ENCODE assay signal across 9 mouse cellular contexts in the genomic region with DNA sequence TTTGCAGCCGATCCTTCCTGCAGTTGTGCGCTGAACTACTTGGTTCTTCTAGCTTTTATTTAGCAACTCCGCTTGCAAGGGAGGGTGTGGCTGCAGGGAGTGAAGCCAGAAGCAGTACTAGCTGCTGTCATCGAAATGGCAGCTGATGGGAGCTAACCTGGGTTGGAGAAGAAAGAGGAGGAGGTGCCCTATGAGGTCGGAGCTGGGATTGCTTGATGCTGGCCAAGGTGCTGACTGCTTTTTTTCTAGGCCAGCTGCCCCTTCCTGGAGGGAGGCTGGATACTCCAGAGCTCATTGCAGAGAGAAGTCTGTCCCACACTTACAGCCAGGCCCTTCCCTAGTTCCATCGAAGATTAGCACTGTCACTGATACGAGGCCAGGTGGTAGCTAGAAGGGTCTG. TPM values are rescaled to one million over a fixed set of nuclear protein-coding genes. Genes with fewer than 3 reads are reported as not detected.
DNase-seq lines count a peak whose midpoint lies in the region; ATAC-seq and TF ChIP-seq lines count a peak whose summit lies in the region.
"Had no signal": no experiment of that assay in that cellular context is flagged by ENCODE, and none has a peak within 500 bp of the region (broad histone marks: within the 10 kb centered on the region; RNA-seq: fewer than 3 reads in every experiment).

No protein-coding gene starts in this region.

- WGBS in heart, postnatal 0 days: 36% methylated on average over 7 of the region's 7 CpGs
- 31% methylated on average over 7 of the region's 7 CpGs for WGBS in heart, adult 2 months
- 65% methylated on average over 7 of the region's 7 CpGs for WGBS in hindbrain, embryonic 16.5 days
- 65% methylated on average over 7 of the region's 7 CpGs for WGBS in midbrain, postnatal 0 days

- H3K27me3 ChIP-seq in heart, postnatal 0 days (ENCODE audit: control insufficient read depth, insufficient read depth, low read length): no peaks in the 10 kb centered on the region
- H3K27me3 ChIP-seq in heart, adult 2 months (ENCODE audit: control insufficient read depth, insufficient read depth, low read length): no peaks in the 10 kb centered on the region
- peaks cover 2% of the 10 kb centered on the region; the same call in 1 of the 2 replicates for H3K27me3 ChIP-seq in hindbrain, embryonic 16.5 days (replicated peaks; ENCODE audit: control insufficient read depth, insufficient read depth, low read length)
- no peaks in the 10 kb centered on the region for H3K27me3 ChIP-seq in midbrain, postnatal 0 days (ENCODE audit: insufficient read depth, low read length)

- no peak for ATAC-seq in heart, postnatal 0 days (ENCODE audit: insufficient read depth, low read depth)
- ATAC-seq in hindbrain, embryonic 16.5 days: no peak
- no peak for ATAC-seq in midbrain, postnatal 0 days (ENCODE audit: low FRiP score)

- peaks cover 41% of the 10 kb centered on the region for H3K4me1 ChIP-seq in heart, postnatal 0 days (ENCODE audit: control insufficient read depth, insufficient read depth)
- peaks cover 10% of the 10 kb centered on the region for H3K4me1 ChIP-seq in heart, adult 2 months (ENCODE audit: control insufficient read depth, insufficient read depth, low read length)
- H3K4me1 ChIP-seq in hindbrain, embryonic 16.5 days (ENCODE audit: control insufficient read depth, insufficient read depth, low read depth, low read length): peaks cover 19% of the 10 kb centered on the region
- H3K4me1 ChIP-seq in midbrain, postnatal 0 days (ENCODE audit: insufficient read depth, low read length): peaks cover 12% of the 10 kb centered on the region; the same call in 1 of the 2 replicates

- peak overlapping the region; percentile 81 for H3K4me3 ChIP-seq in heart, postnatal 0 days (ENCODE audit: low read depth, low read length)
- no peak overlapping the region for H3K4me3 ChIP-seq in heart, adult 2 months
- peak overlapping the region; percentile 60 for H3K4me3 ChIP-seq in hindbrain, embryonic 16.5 days (ENCODE audit: low read length)
- peak overlapping the region; percentile 82 for H3K4me3 ChIP-seq in midbrain, postnatal 0 days (ENCODE audit: low read depth, low read length)

- H3K9me3 ChIP-seq in heart, postnatal 0 days (replicated peaks; ENCODE audit: control insufficient read depth, low read length): no peaks in the 10 kb centered on the region
- H3K9me3 ChIP-seq in hindbrain, embryonic 16.5 days (ENCODE audit: control insufficient read depth, low read length): no peaks in the 10 kb centered on the region
- no peaks in the 10 kb centered on the region for H3K9me3 ChIP-seq in midbrain, postnatal 0 days (ENCODE audit: low read length)

- no peak for TF ChIP-seq POLR2A in heart, adult 2 months (IDR thresholded peaks at IDR 0.05; ENCODE audit: insufficient read depth, low read depth, low read length)

- no peak overlapping the region for H3K27ac ChIP-seq in heart, postnatal 0 days (ENCODE audit: low read depth)
- no peak overlapping the region for H3K27ac ChIP-seq in heart, adult 2 months
- H3K27ac ChIP-seq in hindbrain, embryonic 16.5 days (ENCODE audit: low read depth, low read length): no peak overlapping the region
- H3K27ac ChIP-seq in midbrain, postnatal 0 days (ENCODE audit: low read depth, low read length): no peak overlapping the region

- no peaks in the 10 kb centered on the region for H3K36me3 ChIP-seq in heart, postnatal 0 days (replicated peaks; ENCODE audit: control insufficient read depth, insufficient read depth, low read length)
- H3K36me3 ChIP-seq in heart, adult 2 months (ENCODE audit: control insufficient read depth, insufficient read depth, low read length): peaks cover 4% of the 10 kb centered on the region; the same call in 1 of the 2 replicates
- H3K36me3 ChIP-seq in hindbrain, embryonic 16.5 days (ENCODE audit: control insufficient read depth, insufficient read depth, low read length): no peaks in the 10 kb centered on the region
- H3K36me3 ChIP-seq in midbrain, postnatal 0 days (ENCODE audit: insufficient read depth, low read length): peaks cover 12% of the 10 kb centered on the region

- DNase-seq in heart, postnatal 0 days (ENCODE audit: low spot score): no peak
- DNase-seq in heart, adult 2 months: no peak
- peak; percentile 63 for DNase-seq in ZHBTc4 (ENCODE audit: low read depth, low spot score)
- DNase-seq in midbrain, postnatal 0 days (ENCODE audit: low spot score): no peak
- DNase-seq in frontal cortex, postnatal 10 days (ENCODE audit: low spot score in 2 of 2): no peak
- no peak for DNase-seq in gastrocnemius, postnatal 14 days
- DNase-seq in layer of hippocampus, postnatal 25 days (ENCODE audit: extremely low spot score in 1 of 2, low spot score in 1 of 2): no peak
- DNase-seq: kidney, postnatal 25 days had no signal

- no peak for TF ChIP-seq EP300 in heart, postnatal 0 days (IDR thresholded peaks at IDR 0.05; ENCODE audit: low read depth)
- no peak for TF ChIP-seq EP300 in heart, adult 2 months (IDR thresholded peaks at IDR 0.05; ENCODE audit: insufficient read depth, low read depth, low read length)

- no peaks in the 10 kb centered on the region for H3K79me2 ChIP-seq in heart, adult 2 months (replicated peaks; ENCODE audit: control insufficient read depth, insufficient read depth, low read length)

- TF ChIP-seq CTCF in heart, postnatal 0 days (IDR thresholded peaks at IDR 0.05; ENCODE audit: low read depth): no peak
- no peak for TF ChIP-seq CTCF in heart, adult 2 months (IDR thresholded peaks at IDR 0.05)
- TF ChIP-seq CTCF in midbrain, postnatal 0 days (IDR thresholded peaks at IDR 0.05): no peak

- peak overlapping the region; percentile 92 for H3K4me2 ChIP-seq in heart, postnatal 0 days (ENCODE audit: low read depth, low read length)
- H3K4me2 ChIP-seq in hindbrain, embryonic 16.5 days (ENCODE audit: low read length): peak overlapping the region; percentile 97
- H3K4me2 ChIP-seq in midbrain, postnatal 0 days (ENCODE audit: low read depth, low read length, poor library complexity, severe bottlenecking): peak overlapping the region; percentile 94

- H3K9ac ChIP-seq in heart, postnatal 0 days (replicated peaks; ENCODE audit: low read depth, low read length): no peak overlapping the region
- no peak overlapping the region for H3K9ac ChIP-seq in heart, adult 2 months (ENCODE audit: low read depth, low read length)
- H3K9ac ChIP-seq in hindbrain, embryonic 16.5 days (ENCODE audit: low read depth, low read length): peak overlapping the region; percentile 80; the same call in 1 of the 2 replicates
- H3K9ac ChIP-seq in midbrain, postnatal 0 days (replicated peaks; ENCODE audit: low read length, poor library complexity, severe bottlenecking): peak overlapping the region; percentile 76; the same call in 1 of the 2 replicates

- intact Hi-C loops in heart, adult 2 months (cut with DNase I): loop anchor here (2.0 kb wide), 1 partner anchor 34 kb away; a partner anchor contains a TSS
- intact Hi-C loops in gastrocnemius, postnatal 14 days (cut with DNase I; ENCODE audit: low total_unique reads): no loop called here

RNA-seq across cellular contexts. Expression of a gene that starts 1.1 kb away (rescaled TPM):
- total RNA-seq in heart, postnatal 0 days (2014; rRNA removed; ENCODE audit: low replicate concordance): 23.5 and 24.9 TPM in 2 replicates
- polyA plus RNA-seq in heart, postnatal 0 days (2015; fragmentation: Nextera tagmentation; extraction: Ambion mirVana): 4.1 and 6.1 TPM in 2 replicates
- 1 to 10 TPM; 4.5 to 5.4 TPM for total RNA-seq in heart, adult 2 months (2021)
- polyA plus RNA-seq in heart, adult 2 months (2012; rRNA removed): 7.6 and 11.8 TPM in 2 replicates
- polyA plus RNA-seq in hindbrain, embryonic 16.5 days (2015; fragmentation: Nextera tagmentation; extraction: Ambion mirVana): 8.8 and 11.1 TPM in 2 replicates
- 23.2 and 27.5 TPM in 2 replicates for total RNA-seq in midbrain, postnatal 0 days (2014; rRNA removed)
- 8.4 and 8.7 TPM in 2 replicates for polyA plus RNA-seq in midbrain, postnatal 0 days (2015; fragmentation: Nextera tagmentation; extraction: Ambion mirVana)
- total RNA-seq in gastrocnemius, postnatal 14 days (2021): 1 to 10 TPM; 2.7 to 4.7 TPM
- total RNA-seq in layer of hippocampus, postnatal 25 days (2021): 10 to 100 TPM; 17.1 to 19.7 TPM

RNA-seq across cellular contexts. Expression of a gene that starts 6.9 kb away (rescaled TPM):
- total RNA-seq in heart, postnatal 0 days (2014; rRNA removed; ENCODE audit: low replicate concordance): 735 and 758 TPM in 2 replicates
- polyA plus RNA-seq in heart, postnatal 0 days (2015; fragmentation: Nextera tagmentation; extraction: Ambion mirVana): 334 and 359 TPM in 2 replicates
- 10 to 100 TPM; 65.3 to 81.4 TPM for total RNA-seq in heart, adult 2 months (2021)
- polyA plus RNA-seq in heart, adult 2 months (2012; rRNA removed): 115 and 120 TPM in 2 replicates
- 1,949 and 2,238 TPM in 2 replicates for polyA plus RNA-seq in hindbrain, embryonic 16.5 days (2015; fragmentation: Nextera tagmentation; extraction: Ambion mirVana)
- total RNA-seq in midbrain, postnatal 0 days (2014; rRNA removed): 1,673 and 2,112 TPM in 2 replicates
- polyA plus RNA-seq in midbrain, postnatal 0 days (2015; fragmentation: Nextera tagmentation; extraction: Ambion mirVana): 1,654 and 1,809 TPM in 2 replicates
- 10 to 100 TPM; 19.8 to 32.6 TPM for total RNA-seq in gastrocnemius, postnatal 14 days (2021)
- 1,000 to 10,000 TPM; 1,260 to 1,351 TPM for total RNA-seq in layer of hippocampus, postnatal 25 days (2021)

RNA-seq across cellular contexts. Expression of a gene that starts 34.1 kb away (rescaled TPM):
- 13.3 and 16.3 TPM in 2 replicates for total RNA-seq in heart, postnatal 0 days (2014; rRNA removed; ENCODE audit: low replicate concordance)
- 32.4 and 34.7 TPM in 2 replicates for polyA plus RNA-seq in heart, postnatal 0 days (2015; fragmentation: Nextera tagmentation; extraction: Ambion mirVana)
- 10 to 100 TPM; 18.8 to 22.8 TPM for total RNA-seq in heart, adult 2 months (2021)
- 9.8 and 15.9 TPM in 2 replicates for polyA plus RNA-seq in heart, adult 2 months (2012; rRNA removed)
- polyA plus RNA-seq in hindbrain, embryonic 16.5 days (2015; fragmentation: Nextera tagmentation; extraction: Ambion mirVana): 65.3 and 65.7 TPM in 2 replicates
- 28.7 and 43.5 TPM in 2 replicates for total RNA-seq in midbrain, postnatal 0 days (2014; rRNA removed)
- polyA plus RNA-seq in midbrain, postnatal 0 days (2015; fragmentation: Nextera tagmentation; extraction: Ambion mirVana): 68.7 and 70.8 TPM in 2 replicates
- 10 to 100 TPM; 14.9 to 17.2 TPM for total RNA-seq in gastrocnemius, postnatal 14 days (2021)
- 10 to 100 TPM; 46.7 to 54.1 TPM for total RNA-seq in layer of hippocampus, postnatal 25 days (2021)

RNA-seq across cellular contexts. Expression of a gene that starts 34.1 kb away (rescaled TPM):
- total RNA-seq in heart, postnatal 0 days (2014; rRNA removed; ENCODE audit: low replicate concordance): 18.5 and 50.7 TPM in 2 replicates
- 56.4 and 58.9 TPM in 2 replicates for polyA plus RNA-seq in heart, postnatal 0 days (2015; fragmentation: Nextera tagmentation; extraction: Ambion mirVana)
- total RNA-seq in heart, adult 2 months (2021): 10 to 100 TPM; 32.0 to 36.3 TPM
- 31.4 and 31.7 TPM in 2 replicates for polyA plus RNA-seq in heart, adult 2 months (2012; rRNA removed)
- 52.9 and 54.7 TPM in 2 replicates for polyA plus RNA-seq in hindbrain, embryonic 16.5 days (2015; fragmentation: Nextera tagmentation; extraction: Ambion mirVana)
- total RNA-seq in midbrain, postnatal 0 days (2014; rRNA removed): 17.9 and 27.8 TPM in 2 replicates
- polyA plus RNA-seq in midbrain, postnatal 0 days (2015; fragmentation: Nextera tagmentation; extraction: Ambion mirVana): 63.1 and 67.0 TPM in 2 replicates
- 10 to 100 TPM; 34.2 to 35.6 TPM for total RNA-seq in gastrocnemius, postnatal 14 days (2021)
- 10 to 100 TPM; 36.2 to 38.9 TPM for total RNA-seq in layer of hippocampus, postnatal 25 days (2021)

Comparison
In these comparisons a context has a peak if more than half of its experiments do, and no peak if none do; other contexts are left out.
1. H3K9ac ChIP-seq: peak in hindbrain, embryonic 16.5 days (single experiment) and midbrain, postnatal 0 days (single experiment); none in heart, postnatal 0 days (single experiment) and heart, adult 2 months (single experiment).
2. Peak in every context shown above with its lines, with median percentiles within 50 percentile points of each other: H3K4me2 ChIP-seq.